Mouse (Mus musculus) cerebellum, postnatal 4 days (tissue): ENCODE results near the gene Slc34a3.
"Not testable (repeated sequence)": the region's sequence is repeated elsewhere in the genome, so short reads cannot be mapped to it uniquely, and the experiment has no call there.

Source experiments
- DNase-seq, 2 experiments: peaks; one replicate each; pipeline ENCODE4 v3.0.0; 2022; ENCODE audit warnings: low spot score in 2 of 2, mixed read lengths in 1 of 2

Gene Slc34a3

GRCm38 (mm10) chr2:25234050-25234449 is at the start of gene Slc34a3:
TSS of gene Slc34a3 (minus strand) at chr2:25234364.
- DNase-seq: no peak

GRCm38 (mm10) chr2:25278928-25279882 is 45.0 kb upstream of the Slc34a3 start:
- peak; percentile 78 to 86 for DNase-seq

- DNase-seq: no peak
Observed at GRCm38 (mm10) chr2:25273010-25273409, 38.8 kb upstream of the Slc34a3 start.

GRCm38 (mm10) chr2:25272515-25272914 is 38.4 kb upstream of the Slc34a3 start:
- no peak for DNase-seq

- peak; percentile 97 to 99 for DNase-seq
Observed at GRCm38 (mm10) chr2:25271827-25272511, 37.8 kb upstream of the Slc34a3 start, which contains the start of the genes Ssna1 and Anapc2. TSS of gene Ssna1 (minus strand) at chr2:25272438. TSS of gene Anapc2 (plus strand) at chr2:25272478.

- DNase-seq: no peak
Observed at GRCm38 (mm10) chr2:25267746-25268309, 33.7 kb upstream of the Slc34a3 start.

- DNase-seq: no peak
Observed at GRCm38 (mm10) chr2:25267241-25267640, 33.1 kb upstream of the Slc34a3 start.

- DNase-seq: peak in 1 of 2 experiments; percentile 68
Observed at GRCm38 (mm10) chr2:25266720-25267119, 32.6 kb upstream of the Slc34a3 start.

- DNase-seq: peak in 1 of 2 experiments; percentile 83
Observed at GRCm38 (mm10) chr2:25265897-25266656, 31.9 kb upstream of the Slc34a3 start.

GRCm38 (mm10) chr2:25264851-25265250 is 30.7 kb upstream of the Slc34a3 start:
- DNase-seq: no peak

- no peak for DNase-seq
Observed at GRCm38 (mm10) chr2:25264286-25264660, 30.1 kb upstream of the Slc34a3 start.

DNA sequence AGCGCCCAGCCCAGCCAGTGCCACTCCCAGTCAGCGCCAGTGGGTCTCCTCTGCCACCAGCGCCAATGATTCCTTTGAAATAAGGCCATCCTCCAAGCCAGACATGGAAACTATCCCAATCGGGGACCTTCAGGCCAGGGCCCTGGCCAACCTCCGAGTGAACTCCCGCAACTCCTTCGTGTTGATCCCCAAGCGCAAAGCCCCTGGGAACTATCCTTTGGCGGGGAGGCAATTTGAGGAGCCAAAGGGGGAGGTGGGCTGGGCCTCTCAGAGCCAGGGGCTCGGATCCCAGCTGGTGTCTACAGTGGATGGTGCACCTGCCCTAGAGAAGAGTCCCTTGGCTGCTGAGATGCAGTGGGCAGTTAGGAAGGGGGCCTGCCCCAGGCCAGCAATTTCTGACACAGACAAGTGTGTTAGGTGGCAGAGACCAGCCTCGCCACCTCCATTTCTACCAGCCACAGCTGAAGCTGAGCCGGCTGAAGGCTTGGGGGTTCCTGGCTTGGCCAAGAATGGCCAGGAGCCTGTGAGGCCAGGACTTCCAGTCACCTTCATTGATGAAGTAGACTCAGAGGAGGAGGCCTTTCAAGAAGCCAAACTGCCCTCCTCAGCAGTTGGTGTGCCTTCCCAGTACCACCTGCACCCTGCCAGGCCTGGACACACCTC is 29.6 kb upstream of the Slc34a3 start:
- no peak for DNase-seq

DNA sequence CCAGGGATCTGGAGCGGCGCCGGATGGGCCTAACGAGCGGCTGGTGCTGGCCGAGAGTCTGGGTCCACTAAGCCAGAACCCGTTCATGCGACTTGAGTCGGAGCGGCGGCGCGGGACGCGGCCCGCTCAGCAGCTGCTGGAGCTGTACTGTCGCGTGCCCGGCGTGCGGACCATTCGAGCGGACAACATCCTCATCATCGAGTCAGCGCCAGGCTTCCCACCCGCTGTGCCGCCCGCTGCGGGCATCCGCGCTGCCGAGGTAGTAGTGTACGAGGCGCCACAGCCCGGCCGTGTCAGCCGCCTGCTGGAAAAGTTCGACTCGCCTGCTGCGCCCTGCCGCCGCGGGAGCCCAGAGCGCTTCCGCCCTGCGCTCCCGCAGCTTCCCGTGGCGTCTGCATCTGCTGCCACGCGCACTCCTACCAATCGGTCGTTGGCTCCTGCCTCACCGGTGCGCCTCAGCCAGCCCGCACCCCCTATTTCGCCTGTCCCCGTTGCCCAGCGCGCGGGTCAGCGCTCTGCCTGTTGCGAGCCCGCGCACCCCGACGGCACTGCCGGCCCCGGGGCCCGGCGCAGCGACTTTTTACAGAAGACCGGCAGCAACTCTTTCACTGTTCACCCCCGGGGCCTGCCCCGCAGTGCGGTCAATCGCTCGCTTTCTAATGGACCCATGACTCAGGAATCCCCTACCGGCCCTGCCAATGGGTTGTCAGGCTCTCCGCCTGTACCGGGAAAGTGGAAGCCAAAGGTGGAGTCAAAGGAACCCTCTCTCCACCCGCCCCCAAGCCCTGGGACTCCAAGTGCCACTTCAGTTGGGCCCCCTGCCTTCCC is 28.8 kb upstream of the Slc34a3 start:
- DNase-seq: peak in 1 of 2 experiments; percentile 80

- DNase-seq: peak; percentile 79 to 92
Observed at GRCm38 (mm10) chr2:25262291-25262767, 28.2 kb upstream of the Slc34a3 start, which contains the start of gene Tprn. TSS of gene Tprn (plus strand) at chr2:25262618.

- DNase-seq: no peak
Observed at GRCm38 (mm10) chr2:25261870-25262269, 27.7 kb upstream of the Slc34a3 start.

DNA sequence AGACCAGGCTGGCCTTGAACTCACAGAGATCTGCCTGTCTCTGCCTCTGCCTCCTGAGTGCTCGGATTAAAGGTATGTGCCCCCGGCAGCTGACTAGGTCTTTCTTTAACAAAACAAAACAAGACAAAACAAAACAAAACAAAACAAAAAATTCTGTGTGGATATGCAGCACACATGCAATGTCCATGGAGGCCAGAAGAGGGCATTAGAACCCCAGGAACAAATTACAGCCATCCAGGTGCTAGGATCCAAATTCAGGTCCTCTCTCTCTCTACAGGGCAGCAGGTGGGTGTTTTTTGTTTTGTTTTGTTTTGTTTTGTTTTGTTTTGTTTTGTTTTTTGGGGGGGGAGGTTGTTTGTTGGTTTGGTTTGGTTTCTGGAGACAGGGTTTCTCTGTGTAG is 24.7 kb upstream of the Slc34a3 start:
- no peak for DNase-seq

DNA sequence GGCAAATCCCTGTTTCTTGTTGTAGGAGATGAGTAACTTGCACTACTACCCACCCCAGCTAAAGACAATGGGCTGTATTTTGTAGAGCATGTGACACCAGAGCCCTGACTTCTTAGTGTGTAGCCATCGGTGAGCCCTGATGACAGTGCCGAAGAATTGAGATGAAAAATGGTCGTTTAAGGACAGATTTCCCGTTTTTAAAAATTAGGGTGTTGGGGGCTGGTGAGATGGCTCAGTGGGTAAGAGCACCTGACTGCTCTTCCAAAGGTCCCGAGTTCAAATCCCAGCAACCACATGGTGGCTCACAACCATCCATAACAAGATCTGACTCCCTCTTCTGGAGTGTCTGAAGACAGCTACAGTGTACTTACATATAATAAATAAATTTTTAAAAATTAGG is 23.1 kb upstream of the Slc34a3 start:
- not testable (repeated sequence) for DNase-seq

DNA sequence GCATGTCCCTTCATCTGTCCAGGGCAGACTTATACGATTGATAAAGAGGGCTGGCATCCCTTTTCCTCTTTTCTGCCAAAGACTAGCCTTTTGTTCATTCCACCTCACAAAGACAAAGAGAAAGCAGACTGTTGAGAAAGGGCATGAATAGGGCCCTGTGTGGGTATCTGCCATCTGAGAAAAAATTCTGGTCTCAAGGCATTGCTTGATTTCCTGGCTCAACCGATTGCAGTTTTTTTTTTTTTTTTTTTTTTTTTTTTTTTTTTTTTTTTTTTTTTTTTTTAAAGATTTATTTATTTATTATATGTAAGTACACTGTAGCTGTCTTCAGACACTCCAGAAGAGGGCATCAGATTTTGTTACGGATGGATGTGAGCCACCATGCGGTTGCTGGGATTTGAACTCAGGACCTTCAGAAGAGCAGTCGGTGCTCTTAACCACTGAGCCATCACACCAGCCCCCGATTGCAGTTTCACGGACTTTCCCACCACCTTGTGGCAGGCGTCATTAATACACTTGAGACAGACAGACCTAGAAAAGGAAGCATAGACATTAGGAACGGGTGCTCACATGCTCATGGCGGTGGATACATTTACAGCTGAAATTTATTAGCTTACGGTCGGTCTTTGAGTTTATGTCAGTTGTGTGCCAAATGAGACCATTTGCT is 22.4 kb upstream of the Slc34a3 start:
- DNase-seq: not testable (repeated sequence)

GRCm38 (mm10) chr2:25255284-25255779 is 21.2 kb upstream of the Slc34a3 start, which contains the start of gene Tmem203:
TSS of gene Tmem203 (plus strand) at chr2:25255439.
- peak; percentile 66 to 86 for DNase-seq
